Mouse (Mus musculus) cerebellum, postnatal 25 days (tissue): Measurements from ENCODE around the gene Shc1.

Experiments
- DNase-seq, 2 experiments: peaks; one replicate each; pipeline ENCODE4 v3.0.0; 2021; ENCODE audit warnings: mixed read lengths in 2 of 2

Gene Shc1

DNA sequence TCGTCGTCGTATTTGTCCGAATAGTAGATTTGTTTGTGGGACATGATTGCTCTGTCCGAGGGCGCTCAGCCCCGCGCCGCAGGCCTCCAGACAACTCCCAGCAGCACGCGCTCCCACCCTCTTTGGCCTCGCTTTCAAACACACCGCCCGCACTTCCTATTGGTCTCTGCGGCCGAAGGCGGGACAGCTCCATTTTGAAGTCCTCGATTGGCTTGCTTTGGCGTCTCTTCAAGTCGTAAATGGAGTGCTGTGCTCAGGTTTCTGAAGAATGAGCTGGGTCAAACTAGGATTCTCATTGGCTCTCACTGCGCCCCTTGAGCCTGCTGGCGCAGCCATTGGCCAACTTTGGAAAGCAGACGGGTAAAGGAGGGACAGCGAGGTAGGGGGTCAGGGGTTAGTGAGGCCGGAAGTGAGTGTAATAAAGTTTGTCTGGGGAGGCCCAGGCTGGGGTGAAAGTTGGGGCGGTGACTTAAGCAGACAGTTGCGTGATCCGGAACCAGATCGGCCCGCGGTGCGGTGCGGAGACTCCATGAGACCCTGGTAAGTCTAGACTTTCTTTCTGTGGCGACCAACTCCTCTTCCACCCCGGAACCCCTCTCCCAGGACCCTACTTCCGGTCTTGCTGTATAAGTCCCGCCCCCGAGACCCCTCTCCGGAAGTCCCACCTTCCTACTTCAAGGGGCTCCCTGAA, at the start of gene Shc1, which contains the start of gene Cks1b:
TSS of gene Shc1 (plus strand) at position 274 of the 691 bp plus-strand sequence.
TSS of gene Cks1b (minus strand) at position 214 of the 691 bp plus-strand sequence.
- DNase-seq = peak; percentile 82 to 89

DNA sequence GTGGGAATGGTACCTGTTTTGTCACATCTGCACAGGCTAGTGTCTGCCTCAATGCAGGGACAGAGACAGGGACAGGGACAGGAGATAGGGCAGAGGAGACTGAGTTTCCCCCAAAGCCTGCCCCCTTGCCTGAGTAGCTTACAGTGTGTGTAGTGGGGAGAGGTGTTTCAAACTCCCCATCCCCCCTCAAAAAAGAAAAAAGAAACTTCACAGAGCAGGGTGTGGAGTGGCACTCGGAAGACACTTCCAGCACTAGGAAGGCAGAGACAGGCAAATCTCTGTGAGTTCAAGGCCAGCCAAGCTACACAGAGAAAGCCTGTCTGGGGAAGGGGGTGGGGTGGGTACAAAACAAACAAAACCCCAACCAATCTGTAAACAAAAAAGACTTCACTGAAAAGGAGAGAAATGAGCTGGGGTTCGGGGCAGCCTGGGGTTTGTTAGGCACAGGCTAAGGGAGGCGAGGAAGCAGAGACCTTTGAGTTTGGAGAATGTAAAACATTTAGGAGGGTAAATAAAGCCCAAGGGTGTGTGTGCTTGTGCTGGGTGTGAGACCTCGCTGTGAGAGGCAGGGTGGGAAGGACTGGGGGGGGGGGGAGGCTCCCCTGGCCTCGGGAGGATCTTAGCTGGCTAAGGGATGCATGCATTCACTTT, 44.5 kb upstream of the Shc1 start:
- no peak for DNase-seq

DNA sequence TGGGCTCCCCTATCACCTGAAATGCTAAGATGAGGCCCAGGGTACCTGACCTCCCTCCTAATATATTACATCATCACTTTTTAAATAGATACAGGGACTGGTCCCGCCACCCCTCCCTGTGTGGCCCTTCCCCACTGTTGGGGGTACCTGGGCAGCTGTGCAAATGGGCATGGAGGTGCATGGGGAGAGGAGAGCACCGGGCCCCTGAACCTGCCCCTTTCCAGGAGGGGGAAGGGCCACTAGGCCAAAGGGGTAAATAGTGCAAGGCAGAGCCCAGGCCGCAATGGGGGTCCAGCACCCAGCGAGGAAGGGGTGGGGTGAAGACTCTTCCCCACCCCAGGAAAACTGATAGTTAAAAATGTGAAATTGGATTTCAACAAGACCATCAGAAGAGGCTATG, 40.4 kb upstream of the Shc1 start:
- peak in 1 of 2 experiments; percentile 15 for DNase-seq

DNA sequence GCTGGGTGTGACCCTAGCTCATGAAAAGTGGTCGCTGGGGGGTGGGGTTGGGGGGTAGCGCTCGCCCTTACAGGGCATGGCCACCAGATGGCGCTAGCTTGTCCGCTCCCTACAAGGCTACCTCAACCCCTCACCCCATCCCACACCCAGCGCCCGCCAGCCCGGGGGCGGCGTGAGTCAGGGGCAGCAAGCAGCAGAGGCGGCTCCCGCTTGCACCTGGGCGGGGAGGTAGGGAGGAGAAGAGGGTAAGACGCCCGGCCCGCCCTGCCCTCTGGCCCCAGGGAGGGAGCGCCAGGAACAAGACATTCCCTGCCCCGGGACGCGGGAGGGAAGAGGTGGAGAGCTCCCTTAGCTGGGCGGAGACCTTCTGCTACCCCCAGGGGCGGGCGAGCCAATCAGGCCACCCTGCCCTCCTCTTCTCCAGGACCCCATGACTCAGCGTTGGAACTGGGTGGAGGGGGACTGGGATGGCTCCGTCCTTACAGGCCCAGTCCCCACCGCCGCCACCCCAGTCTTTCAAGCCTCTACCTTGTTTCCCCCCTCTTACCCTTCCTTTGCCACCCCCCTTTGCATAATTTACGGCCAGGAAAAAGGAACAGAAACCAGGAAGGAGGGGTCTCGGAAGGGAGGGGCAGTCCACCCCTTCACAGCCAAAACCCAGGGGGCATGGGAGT, 39.7 kb upstream of the Shc1 start:
- DNase-seq = peak; percentile 67 to 77

DNA sequence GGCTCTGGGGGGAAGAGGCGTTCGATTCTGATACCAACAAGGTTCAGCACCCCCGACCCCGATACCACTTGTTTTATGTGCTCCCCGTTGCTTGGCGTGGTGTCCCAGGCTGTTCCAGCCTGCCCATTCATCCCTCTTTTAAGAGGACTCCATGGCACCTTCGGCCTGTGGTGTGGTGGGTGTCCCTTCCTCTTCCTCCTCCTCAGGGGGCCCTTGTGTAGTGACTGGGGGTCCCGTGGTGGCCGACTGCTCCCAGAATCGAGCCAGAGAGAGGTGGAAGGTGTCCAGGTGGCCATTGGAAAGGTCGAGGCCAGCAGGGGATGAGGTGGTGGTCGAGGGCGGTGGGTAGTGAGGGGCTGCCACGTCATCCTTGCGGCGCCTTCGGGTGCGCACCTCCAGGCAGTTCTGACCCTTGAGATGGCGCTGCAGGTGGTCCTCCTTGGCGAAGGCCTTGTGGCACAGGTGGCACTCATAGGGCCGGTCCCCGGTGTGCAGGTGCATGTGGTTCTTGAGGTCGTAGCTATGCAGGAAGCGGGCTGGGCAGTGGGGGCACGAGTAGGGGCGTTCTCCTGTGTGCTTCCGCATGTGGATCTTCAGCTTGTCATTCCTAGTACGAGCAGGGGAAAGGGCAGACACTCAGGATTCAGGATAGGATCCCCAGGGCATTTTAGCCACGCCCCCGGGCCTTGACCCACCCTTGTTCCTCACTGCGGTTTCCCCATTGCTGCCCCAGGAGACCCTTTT, 38.7 kb upstream of the Shc1 start:
- peak in 1 of 2 experiments; percentile 21 for DNase-seq

DNA sequence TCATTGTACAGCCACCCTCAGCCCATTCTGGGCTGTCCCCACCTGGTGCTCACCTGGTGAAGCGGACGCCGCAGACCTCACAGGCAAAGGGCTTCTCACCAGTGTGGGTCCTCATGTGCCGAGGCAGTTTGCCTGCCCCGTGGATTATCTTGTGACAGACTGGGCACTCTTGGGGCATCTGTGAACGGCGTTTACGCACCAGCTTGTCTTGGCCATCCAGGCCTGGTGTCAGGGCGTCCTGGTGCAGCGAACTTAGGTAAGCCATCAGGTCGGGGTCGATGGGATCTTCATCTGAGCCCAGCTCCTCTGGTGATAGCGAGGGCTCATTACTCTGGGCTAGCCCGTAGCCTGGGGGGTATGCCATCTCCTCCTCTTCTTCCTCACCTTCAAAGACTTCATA, 38.0 kb upstream of the Shc1 start:
- DNase-seq = no peak

DNA sequence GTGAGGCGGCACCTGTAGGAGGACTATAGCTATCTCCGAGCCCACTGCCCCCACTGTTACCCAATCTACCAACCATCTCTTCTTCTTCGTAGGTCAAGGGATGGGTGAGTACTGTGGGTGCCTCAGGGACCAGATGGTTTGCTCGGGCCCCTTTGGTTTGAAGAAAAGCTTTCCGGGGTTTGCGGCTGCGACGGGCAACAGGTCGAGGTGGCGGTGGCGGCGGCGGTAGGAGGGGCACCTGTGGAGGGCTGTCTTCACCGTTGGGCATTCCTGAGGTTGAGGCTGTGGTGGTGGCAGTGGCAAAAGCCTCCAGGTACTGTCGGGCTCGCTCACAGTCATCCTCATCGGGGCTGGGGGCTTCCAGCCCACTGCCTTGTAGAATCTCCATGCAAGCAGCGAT, 37.5 kb upstream of the Shc1 start:
- DNase-seq = no peak

DNA sequence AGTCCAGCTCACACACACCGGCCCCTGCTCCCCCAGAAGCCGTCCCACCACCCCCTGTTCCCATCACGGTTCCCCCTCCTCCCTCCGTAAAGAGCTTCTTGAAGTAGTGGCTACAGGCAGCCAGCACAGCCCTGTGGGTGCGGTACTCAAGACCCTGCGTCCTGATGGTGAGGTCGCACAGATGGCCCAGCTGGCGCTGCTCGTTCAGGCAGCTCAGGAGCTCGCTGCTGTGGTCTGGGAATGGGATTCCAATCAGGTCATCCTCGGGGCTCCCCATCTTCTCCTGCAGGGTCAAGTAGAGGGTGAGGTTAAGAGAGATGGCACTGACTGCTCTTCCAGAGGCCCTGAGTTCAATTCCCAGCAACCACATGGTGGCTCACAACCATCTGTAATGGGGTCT, 37.0 kb upstream of the Shc1 start:
- no peak for DNase-seq

DNA sequence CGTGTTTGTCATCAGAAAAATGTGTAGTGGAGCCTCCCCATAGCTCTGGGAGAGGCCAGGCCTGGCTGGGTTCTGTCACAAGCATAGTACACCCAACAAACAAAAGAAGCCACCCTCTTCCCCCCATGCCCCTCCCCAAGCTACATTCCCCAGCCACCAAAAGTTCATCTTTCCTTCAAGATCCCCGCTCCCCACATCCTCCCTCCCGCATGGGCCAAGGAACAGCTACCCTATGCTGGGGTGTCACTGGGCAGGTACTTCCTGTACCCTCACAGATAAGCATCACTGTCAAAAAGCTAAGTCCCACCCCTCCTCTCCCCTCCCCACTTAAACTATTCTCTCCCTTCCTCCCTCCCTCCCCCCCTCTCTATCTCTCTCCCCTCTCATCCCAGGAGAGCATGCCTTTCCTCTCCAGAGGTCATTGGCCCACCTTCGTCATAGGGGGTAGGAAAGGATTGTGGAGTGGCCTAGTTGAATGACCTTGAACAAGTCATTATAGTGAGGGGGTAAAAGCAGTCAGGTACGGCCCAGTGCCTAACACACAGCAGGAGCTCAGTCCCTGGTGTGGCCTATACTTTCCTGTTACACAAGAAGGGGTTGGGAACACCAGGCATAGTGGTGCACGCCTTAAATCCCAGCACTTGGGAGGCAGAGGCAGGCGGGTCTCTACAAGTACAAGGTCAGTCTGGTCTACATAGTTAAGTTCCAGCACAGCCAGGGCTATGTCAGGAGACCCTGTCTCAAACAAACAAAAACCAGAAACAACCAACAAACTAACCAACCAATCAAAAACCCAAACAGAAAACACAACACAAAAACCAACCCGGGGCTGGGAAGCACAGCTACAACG, 36.0 kb upstream of the Shc1 start:
- DNase-seq = no peak

DNA sequence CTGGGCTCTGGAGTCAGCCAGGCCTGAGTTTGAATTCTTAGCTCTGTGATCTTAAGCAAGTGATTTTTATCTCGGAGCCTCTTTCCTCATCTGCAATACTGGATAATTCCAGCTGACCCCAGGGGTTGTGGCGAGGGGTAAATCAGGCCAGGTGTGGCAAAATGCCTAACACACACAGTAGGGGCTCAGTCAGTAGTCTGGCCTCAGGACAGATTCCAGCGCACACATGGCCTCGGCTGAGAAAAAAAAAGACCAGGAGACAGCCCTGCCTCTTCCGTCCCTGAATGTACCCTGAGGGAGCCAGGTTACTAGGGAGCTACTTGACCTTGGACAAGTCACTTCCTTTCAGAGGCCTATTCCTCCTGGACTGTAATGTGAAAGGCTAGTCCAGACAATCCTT, 35.3 kb upstream of the Shc1 start:
- peak in 1 of 2 experiments; percentile 10 for DNase-seq

DNA sequence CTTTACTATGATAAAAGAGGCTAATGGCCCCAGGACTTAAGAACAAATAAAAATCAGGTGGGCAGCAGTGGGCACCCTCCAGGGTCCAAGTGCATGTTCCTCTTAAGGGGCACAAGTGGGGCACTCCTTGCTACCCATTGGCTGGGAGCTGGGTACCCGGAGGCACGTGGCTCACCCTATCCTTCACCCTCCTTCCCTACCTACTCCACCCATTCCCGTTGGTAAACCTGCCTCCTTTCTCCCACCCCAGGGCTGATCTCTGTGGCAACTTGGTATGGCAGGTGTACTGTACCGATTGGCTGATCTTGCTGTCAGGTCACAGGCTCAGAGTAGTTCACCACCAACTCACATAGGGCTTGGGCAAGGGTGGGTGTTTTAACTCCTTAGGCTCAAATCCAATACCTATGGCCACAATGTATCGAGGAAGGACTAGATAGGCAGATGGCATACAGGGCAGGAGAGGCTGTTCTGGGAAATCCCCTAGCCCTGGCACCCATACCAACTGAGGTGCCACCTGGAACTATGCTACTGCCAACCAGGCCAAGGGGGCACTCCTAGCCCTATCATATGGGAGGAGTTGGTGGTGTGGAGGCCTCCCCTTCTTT, 34.5 kb upstream of the Shc1 start:
- DNase-seq = peak in 1 of 2 experiments; percentile 36

DNA sequence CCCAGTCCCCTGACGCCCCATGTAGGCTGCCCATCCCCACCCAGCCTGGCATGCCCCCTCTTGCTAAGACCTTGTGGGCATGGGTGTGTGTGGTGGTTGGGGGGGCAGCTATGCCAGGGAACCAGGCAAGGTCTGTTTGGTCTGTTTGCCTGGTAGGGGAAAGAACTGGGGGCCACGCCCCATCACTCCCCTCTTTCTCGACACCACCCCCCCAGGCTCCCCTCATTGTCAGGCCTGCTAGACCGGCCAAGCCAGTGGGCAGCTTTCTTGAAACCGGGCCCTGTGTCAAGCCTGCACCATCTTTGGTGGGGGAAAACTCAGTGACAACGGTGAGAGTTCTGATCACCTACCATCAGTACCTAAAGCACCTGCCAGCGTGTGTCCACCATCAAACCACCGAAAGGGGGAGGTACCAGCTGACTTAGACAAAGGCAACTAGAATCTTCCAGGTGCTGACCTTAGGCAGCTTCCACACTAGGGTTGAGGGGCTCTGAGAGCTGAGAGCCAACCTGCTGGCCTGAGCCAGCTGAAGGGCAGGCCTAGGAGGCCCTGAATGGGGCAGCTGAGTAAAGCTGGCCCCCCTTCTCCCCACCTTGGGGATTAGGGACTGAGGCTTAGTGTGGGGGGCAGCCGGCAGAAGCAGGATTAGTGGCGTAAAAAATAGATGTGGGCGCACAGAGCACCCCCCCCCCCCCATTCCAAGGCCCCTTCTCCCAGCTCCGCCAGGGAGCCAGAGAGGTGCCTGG, 33.7 kb upstream of the Shc1 start:
- DNase-seq = no peak

DNA sequence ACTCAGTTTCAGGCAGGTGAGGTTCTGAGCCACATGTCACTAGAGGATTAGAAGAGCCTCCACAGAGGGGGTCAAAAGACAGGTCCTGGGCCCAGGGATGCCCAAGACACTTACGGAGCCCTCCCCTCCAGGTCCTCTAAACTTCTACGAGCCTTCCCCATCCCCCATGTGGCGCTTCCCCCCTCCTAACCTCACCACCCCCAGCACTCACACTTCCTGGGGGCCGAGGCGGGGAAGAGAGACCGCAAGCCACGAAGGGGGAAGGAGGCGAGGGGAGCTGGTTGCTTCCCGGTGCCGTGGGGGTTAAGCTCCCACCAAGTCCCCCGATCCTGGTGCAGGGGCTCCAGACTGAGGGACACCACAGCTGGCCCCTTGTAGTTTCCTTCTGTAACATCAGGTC, 32.8 kb upstream of the Shc1 start:
- DNase-seq = peak in 1 of 2 experiments; percentile 16

DNA sequence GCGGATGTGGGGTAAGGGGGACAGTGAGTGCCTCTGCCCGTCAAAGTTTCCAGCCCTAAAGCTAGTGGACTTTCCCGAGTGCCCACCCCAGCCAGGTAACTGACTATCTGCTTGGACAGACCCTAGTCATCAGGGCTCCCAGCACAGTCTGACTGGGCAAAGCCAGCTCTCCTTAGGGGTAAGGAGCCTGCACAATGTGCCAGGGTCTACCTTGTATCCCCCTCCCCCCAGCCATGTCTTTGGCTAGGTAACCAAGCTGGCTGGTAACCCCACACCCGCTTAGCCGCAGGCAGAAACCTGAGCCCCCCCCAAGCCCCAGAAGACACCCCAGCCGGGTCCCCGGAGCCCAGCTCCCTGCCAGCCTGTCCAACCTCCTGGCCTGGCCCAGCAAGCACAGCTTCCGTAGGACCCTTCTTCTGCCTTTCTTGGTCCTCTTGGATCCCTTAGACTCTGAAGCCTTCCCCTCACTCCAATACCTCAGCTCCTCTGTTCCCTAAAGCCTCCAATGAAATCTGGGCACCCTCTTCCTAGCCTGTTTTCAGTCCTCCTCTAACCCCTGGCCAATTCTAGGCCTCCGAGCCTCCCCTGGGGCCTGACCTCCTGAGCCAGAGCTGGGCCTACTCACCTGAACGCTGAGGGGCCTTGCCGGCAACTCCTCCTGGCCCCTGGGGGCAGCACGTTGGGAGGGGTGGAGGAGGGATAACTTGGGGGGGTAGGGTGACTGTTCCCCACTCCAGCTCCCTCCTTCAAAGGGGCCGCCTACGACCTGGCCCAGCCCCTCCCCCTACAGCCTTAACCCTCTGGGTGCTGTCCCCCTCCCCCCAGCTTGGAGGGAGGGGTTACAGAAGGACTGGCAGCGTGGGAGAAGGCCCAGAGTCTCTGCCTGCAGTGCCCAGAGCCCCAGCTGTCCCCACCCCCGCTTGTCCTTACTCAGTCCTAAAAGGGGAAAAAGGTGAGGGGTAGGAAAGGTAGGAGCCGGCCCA, 31.5 kb upstream of the Shc1 start:
- peak in 1 of 2 experiments; percentile 31 for DNase-seq

DNA sequence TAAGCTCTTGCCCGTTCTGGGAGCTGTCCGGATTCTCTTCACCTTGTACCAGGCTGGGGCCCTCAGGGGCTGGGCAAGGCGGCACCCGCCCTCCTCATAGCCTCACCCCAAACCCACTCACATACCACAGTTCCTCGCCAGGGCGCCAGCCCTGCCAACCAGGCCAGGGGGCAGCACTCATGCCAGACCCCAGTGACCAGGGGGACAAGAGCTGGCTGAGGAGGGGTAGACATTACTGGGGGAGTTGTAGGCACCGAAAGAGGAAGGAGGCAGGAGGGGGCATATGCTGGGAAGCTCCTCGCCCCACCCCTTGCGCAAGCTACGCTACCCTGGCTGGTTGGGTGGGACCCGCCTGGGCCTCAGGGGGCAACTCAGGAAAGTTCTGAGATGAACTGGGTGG, 30.6 kb upstream of the Shc1 start:
- DNase-seq = peak in 1 of 2 experiments; percentile 35

DNA sequence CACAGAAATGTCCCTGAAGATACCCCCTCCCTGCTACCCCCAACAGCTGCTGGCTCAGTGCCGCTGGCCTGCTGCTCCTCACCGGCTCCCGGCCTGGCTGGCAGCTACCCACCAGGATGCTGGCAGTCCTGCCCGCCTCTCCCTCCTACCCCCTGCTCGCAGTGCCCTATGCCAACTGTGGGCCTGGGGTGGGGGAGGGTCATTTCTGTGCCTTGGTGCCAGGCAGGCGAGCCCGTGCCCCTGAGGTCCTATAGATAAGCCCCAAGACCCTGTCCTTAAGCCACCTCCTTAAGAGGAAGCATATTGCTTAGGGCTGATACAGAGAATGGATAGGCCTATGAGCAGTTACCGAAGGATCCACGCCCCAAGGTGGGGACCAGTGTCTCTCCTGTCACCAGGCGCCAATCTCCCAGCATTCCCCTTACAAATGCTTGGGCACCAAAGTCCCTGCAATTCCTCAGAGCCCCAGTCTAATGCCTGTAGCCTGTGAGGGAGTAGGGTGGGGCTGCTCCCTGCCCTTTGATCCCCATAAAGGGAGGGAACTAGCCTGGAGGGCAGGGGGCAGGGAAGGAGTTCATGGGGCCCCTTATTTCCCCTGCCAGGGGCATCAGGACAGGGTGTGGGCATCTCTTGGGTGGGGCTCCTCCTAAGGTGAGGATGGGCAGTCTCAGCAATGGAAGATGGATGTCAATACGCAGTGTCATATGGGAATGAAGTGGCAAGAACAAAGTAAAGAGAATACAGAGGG, 29.9 kb upstream of the Shc1 start:
- DNase-seq = peak; percentile 58 to 73

DNA sequence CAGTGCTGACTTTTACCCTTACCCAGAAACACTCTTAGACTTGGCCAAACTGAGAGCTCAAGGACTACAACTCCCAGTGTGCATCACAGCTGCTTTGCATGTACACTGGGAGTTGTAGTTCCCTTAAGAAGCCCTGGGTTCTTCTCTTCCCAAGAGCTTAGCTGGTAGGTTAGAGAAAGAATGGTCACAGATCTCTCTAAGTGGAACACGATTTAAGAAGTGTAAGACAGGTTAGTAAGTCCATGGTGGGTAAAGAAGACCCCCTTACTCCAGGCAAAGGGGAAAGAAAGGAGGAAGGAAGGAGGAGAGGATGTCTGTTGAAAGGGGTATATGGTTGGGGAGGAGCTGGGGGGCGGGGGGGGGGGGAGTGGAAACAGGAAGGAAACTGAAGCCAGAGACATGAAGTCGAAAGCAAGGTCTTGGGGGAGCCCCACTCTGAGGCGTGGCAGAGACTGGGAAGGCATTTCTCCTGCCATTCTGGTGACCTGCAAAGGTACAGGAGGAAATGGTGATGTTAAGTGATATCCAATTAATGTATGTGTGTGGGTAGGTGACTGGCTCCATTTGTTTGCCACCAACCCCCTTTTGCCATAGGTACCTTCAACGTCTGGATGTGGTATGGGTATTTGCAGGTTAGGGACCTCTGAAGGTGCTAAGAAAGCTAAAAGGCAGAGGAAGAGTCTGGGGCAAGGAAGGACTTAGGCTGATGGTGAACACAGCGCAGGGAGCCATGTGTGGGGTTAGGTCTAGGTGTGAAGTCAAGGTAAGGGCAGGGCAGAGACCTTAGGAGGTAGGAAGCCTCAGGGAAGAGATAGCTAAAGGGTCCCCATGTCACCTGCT, 29.1 kb upstream of the Shc1 start:
- DNase-seq = peak in 1 of 2 experiments; percentile 54

DNA sequence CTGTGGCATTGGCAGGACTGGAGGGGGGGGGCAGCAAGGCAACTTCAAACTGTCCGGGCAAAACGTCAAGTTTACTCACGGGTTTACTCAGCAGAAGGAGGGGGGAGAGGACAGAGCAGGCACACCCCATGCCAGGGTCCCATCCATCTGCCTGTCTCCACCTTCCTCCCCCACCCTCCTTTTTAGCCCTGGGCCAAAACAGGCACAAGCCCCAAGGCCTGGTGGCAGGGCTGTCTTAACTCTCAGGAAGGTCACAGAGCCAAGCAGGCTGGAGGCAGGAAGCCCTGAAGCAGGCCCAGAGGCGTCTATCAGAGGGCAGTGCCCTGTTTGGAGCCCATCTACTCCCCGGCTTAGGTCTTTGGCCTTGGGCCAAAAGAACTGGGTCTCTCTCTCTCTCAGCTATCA, 28.1 kb upstream of the Shc1 start:
- DNase-seq = peak; percentile 46 to 49
